Mouse (Mus musculus): Measurements from ENCODE around the gene Trabd2b. TPM values are rescaled to one million over a fixed set of nuclear protein-coding genes. Genes with fewer than 3 reads are reported as not detected.

Gene Trabd2b
- polyA plus RNA-seq, 1 experiment from 2014 or later = 1.6 TPM

GRCm38 (mm10) chr4:114372699-114373098 is 33.8 kb upstream of the Trabd2b start:
- no peak overlapping the region for H3K27ac ChIP-seq
- no peak overlapping the region for H3K9ac ChIP-seq
- peaks cover 5% of the 10 kb centered on the region; the same call in 1 of the 2 replicates for H3K4me1 ChIP-seq
- H3K4me2 ChIP-seq (replicated peaks) = no peak overlapping the region
- H3K4me3 ChIP-seq = no peak overlapping the region
- no peak for ATAC-seq (ENCODE audit: insufficient number of reproducible peaks, insufficient read depth, low FRiP score, low TSS enrichment)
- no peaks in the 10 kb centered on the region for H3K36me3 ChIP-seq
- H3K9me3 ChIP-seq = no peaks in the 10 kb centered on the region
- H3K27me3 ChIP-seq = peaks cover 3% of the 10 kb centered on the region; the same call in 1 of the 2 replicates
- 77% methylated on average over 3 of the region's 3 CpGs for WGBS

GRCm38 (mm10) chr4:114374330-114374729 is 32.2 kb upstream of the Trabd2b start:
- no peak overlapping the region for H3K4me2 ChIP-seq (replicated peaks)
- no peak overlapping the region for H3K4me3 ChIP-seq
- no peaks in the 10 kb centered on the region for H3K27me3 ChIP-seq
- no peaks in the 10 kb centered on the region for H3K36me3 ChIP-seq
- peaks cover 5% of the 10 kb centered on the region; the same call in 1 of the 2 replicates for H3K4me1 ChIP-seq
- 89% methylated on average over 1 of the region's 1 CpGs for WGBS
- no peaks in the 10 kb centered on the region for H3K9me3 ChIP-seq
- H3K9ac ChIP-seq = no peak overlapping the region
- H3K27ac ChIP-seq = no peak overlapping the region
- ATAC-seq (ENCODE audit: insufficient number of reproducible peaks, insufficient read depth, low FRiP score, low TSS enrichment) = no peak

- H3K4me1 ChIP-seq = peaks cover 6% of the 10 kb centered on the region; the same call in 1 of the 2 replicates
- H3K9ac ChIP-seq = no peak overlapping the region
- H3K27ac ChIP-seq = no peak overlapping the region
- no peak overlapping the region for H3K4me2 ChIP-seq (replicated peaks)
- H3K9me3 ChIP-seq = no peaks in the 10 kb centered on the region
- H3K4me3 ChIP-seq = no peak overlapping the region
- no peaks in the 10 kb centered on the region for H3K36me3 ChIP-seq
- WGBS = 51% methylated on average over 11 of the region's 11 CpGs
- no peaks in the 10 kb centered on the region for H3K27me3 ChIP-seq
- ATAC-seq (ENCODE audit: insufficient number of reproducible peaks, insufficient read depth, low FRiP score, low TSS enrichment) = 0 out of 2 replicates have a peak, but pooled peaks have one; percentile 43
Observed at GRCm38 (mm10) chr4:114377531-114377930, 29.0 kb upstream of the Trabd2b start.

- Histone ChIP-seq H3K4me1 (peaks cover 7% of the 10 kb centered on the region; the same call in 1 of the 2 replicates), H3K4me3 (no peak overlapping the region), H3K27me3 (no peaks in the 10 kb centered on the region), H3K9me3 (no peaks in the 10 kb centered on the region), H3K4me2 (replicated peaks) (no peak overlapping the region), H3K36me3 (no peaks in the 10 kb centered on the region), H3K9ac (no peak overlapping the region), H3K27ac (no peak overlapping the region)
- no peak for ATAC-seq (ENCODE audit: insufficient number of reproducible peaks, insufficient read depth, low FRiP score, low TSS enrichment)
- WGBS = 67% methylated on average over 7 of the region's 7 CpGs
Observed at GRCm38 (mm10) chr4:114378512-114378911, 28.0 kb upstream of the Trabd2b start.

- no peak overlapping the region for H3K4me2 ChIP-seq (replicated peaks)
- H3K36me3 ChIP-seq = no peaks in the 10 kb centered on the region
- H3K4me3 ChIP-seq = no peak overlapping the region
- H3K27ac ChIP-seq = no peak overlapping the region
- H3K4me1 ChIP-seq = peaks cover 7% of the 10 kb centered on the region; the same call in 1 of the 2 replicates
- no peaks in the 10 kb centered on the region for H3K27me3 ChIP-seq
- no peaks in the 10 kb centered on the region for H3K9me3 ChIP-seq
- 91% methylated on average over 4 of the region's 4 CpGs for WGBS
- ATAC-seq (ENCODE audit: insufficient number of reproducible peaks, insufficient read depth, low FRiP score, low TSS enrichment) = no peak
- no peak overlapping the region for H3K9ac ChIP-seq
Observed at GRCm38 (mm10) chr4:114379416-114379956, 27.0 kb upstream of the Trabd2b start.

GRCm38 (mm10) chr4:114382627-114383026 is 23.9 kb upstream of the Trabd2b start:
- 6% methylated on average over 1 of the region's 1 CpGs for WGBS
- H3K4me1 ChIP-seq = 0 out of 2 replicates have a peak, but pooled peaks cover 3% of the 10 kb centered on the region
- no peaks in the 10 kb centered on the region for H3K9me3 ChIP-seq
- H3K36me3 ChIP-seq = no peaks in the 10 kb centered on the region
- H3K4me3 ChIP-seq = no peak overlapping the region
- H3K4me2 ChIP-seq (replicated peaks) = no peak overlapping the region
- no peaks in the 10 kb centered on the region for H3K27me3 ChIP-seq
- H3K27ac ChIP-seq = no peak overlapping the region
- H3K9ac ChIP-seq = no peak overlapping the region
- no peak for ATAC-seq (ENCODE audit: insufficient number of reproducible peaks, insufficient read depth, low FRiP score, low TSS enrichment)

- H3K4me1 ChIP-seq = 0 out of 2 replicates have a peak, but pooled peaks cover 3% of the 10 kb centered on the region
- H3K4me2 ChIP-seq (replicated peaks) = no peak overlapping the region
- no peaks in the 10 kb centered on the region for H3K9me3 ChIP-seq
- ATAC-seq (ENCODE audit: insufficient number of reproducible peaks, insufficient read depth, low FRiP score, low TSS enrichment) = no peak
- H3K27me3 ChIP-seq = no peaks in the 10 kb centered on the region
- 92% methylated on average over 5 of the region's 5 CpGs for WGBS
- H3K36me3 ChIP-seq = no peaks in the 10 kb centered on the region
- no peak overlapping the region for H3K9ac ChIP-seq
- H3K4me3 ChIP-seq = no peak overlapping the region
- no peak overlapping the region for H3K27ac ChIP-seq
Observed at GRCm38 (mm10) chr4:114385236-114385635, 21.3 kb upstream of the Trabd2b start.

GRCm38 (mm10) chr4:114386395-114386811 is 20.1 kb upstream of the Trabd2b start:
- ATAC-seq (ENCODE audit: insufficient number of reproducible peaks, insufficient read depth, low FRiP score, low TSS enrichment) = 0 out of 2 replicates have a peak, but pooled peaks have one; percentile 10

GRCm38 (mm10) chr4:114387527-114388135 is 18.9 kb upstream of the Trabd2b start:
- H3K27ac ChIP-seq = no peak overlapping the region
- H3K4me1 ChIP-seq = 0 out of 2 replicates have a peak, but pooled peaks cover under 1% of the 10 kb centered on the region
- H3K27me3 ChIP-seq = no peaks in the 10 kb centered on the region
- H3K4me3 ChIP-seq = no peak overlapping the region
- 85% methylated on average over 2 of the region's 2 CpGs for WGBS
- no peaks in the 10 kb centered on the region for H3K9me3 ChIP-seq
- H3K36me3 ChIP-seq = no peaks in the 10 kb centered on the region
- H3K9ac ChIP-seq = no peak overlapping the region
- ATAC-seq (ENCODE audit: insufficient number of reproducible peaks, insufficient read depth, low FRiP score, low TSS enrichment) = no peak
- no peak overlapping the region for H3K4me2 ChIP-seq (replicated peaks)

More at GRCm38 (mm10) chr4:114386395-114386811, 20.1 kb upstream of the Trabd2b start:
- H3K9me3 ChIP-seq = no peaks in the 10 kb centered on the region
- H3K4me3 ChIP-seq = no peak overlapping the region
- 0 out of 2 replicates have a peak, but pooled peaks cover 3% of the 10 kb centered on the region for H3K4me1 ChIP-seq
- H3K36me3 ChIP-seq = no peaks in the 10 kb centered on the region
- no peaks in the 10 kb centered on the region for H3K27me3 ChIP-seq
- WGBS = 69% methylated on average over 2 of the region's 2 CpGs
- no peak overlapping the region for H3K27ac ChIP-seq
- H3K9ac ChIP-seq = no peak overlapping the region
- H3K4me2 ChIP-seq (replicated peaks) = no peak overlapping the region

- 81% methylated on average over 3 of the region's 3 CpGs for WGBS
- Histone ChIP-seq H3K9ac (no peak overlapping the region), H3K4me2 (replicated peaks) (no peak overlapping the region), H3K4me3 (no peak overlapping the region), H3K36me3 (no peaks in the 10 kb centered on the region), H3K27me3 (no peaks in the 10 kb centered on the region), H3K27ac (no peak overlapping the region), H3K4me1 (no peaks in the 10 kb centered on the region), H3K9me3 (no peaks in the 10 kb centered on the region)
- no peak for ATAC-seq (ENCODE audit: insufficient number of reproducible peaks, insufficient read depth, low FRiP score, low TSS enrichment)
Observed at GRCm38 (mm10) chr4:114388306-114388705, 18.2 kb upstream of the Trabd2b start.

- Histone ChIP-seq H3K36me3 (no peaks in the 10 kb centered on the region), H3K4me1 (no peaks in the 10 kb centered on the region), H3K27ac (no peak overlapping the region), H3K9ac (no peak overlapping the region), H3K4me2 (replicated peaks) (no peak overlapping the region), H3K9me3 (no peaks in the 10 kb centered on the region), H3K4me3 (no peak overlapping the region), H3K27me3 (no peaks in the 10 kb centered on the region)
- ATAC-seq (ENCODE audit: insufficient number of reproducible peaks, insufficient read depth, low FRiP score, low TSS enrichment) = no peak
Observed at GRCm38 (mm10) chr4:114389653-114390052, 16.9 kb upstream of the Trabd2b start.

GRCm38 (mm10) chr4:114397625-114398024 is 8.9 kb upstream of the Trabd2b start:
- H3K27me3 ChIP-seq = no peaks in the 10 kb centered on the region

More at GRCm38 (mm10) chr4:114397625-114398024, 8.9 kb upstream of the Trabd2b start:
- H3K4me3 ChIP-seq = no peak overlapping the region
- no peak overlapping the region for H3K9ac ChIP-seq
- no peaks in the 10 kb centered on the region for H3K9me3 ChIP-seq
- ATAC-seq (ENCODE audit: insufficient number of reproducible peaks, insufficient read depth, low FRiP score, low TSS enrichment) = no peak
- peaks cover 3% of the 10 kb centered on the region; the same call in 1 of the 2 replicates for H3K4me1 ChIP-seq
- H3K36me3 ChIP-seq = no peaks in the 10 kb centered on the region
- no peak overlapping the region for H3K4me2 ChIP-seq (replicated peaks)
- no peak overlapping the region for H3K27ac ChIP-seq

All from embryonic facial prominence, embryonic 12.5 days (tissue).